Mouse (Mus musculus): ENCODE results near the gene Hs3st5.

Hs3st5 gene

GRCm38 (mm10) chr10:36800925-36801482 lies 294.4 kb downstream of the Hs3st5 start:
- DNase-seq (ENCODE audit: inconsistent ontology term) = no peak

GRCm38 (mm10) chr10:36803705-36804104 lies 297.1 kb downstream of the Hs3st5 start:
- no peak for DNase-seq (ENCODE audit: inconsistent ontology term)

GRCm38 (mm10) chr10:36805265-36805664 lies 298.7 kb downstream of the Hs3st5 start:
- no peak for DNase-seq (ENCODE audit: inconsistent ontology term)

GRCm38 (mm10) chr10:36805788-36806187 lies 299.2 kb downstream of the Hs3st5 start:
- DNase-seq (ENCODE audit: inconsistent ontology term) = no peak

- DNase-seq (ENCODE audit: inconsistent ontology term) = no peak
Measured at GRCm38 (mm10) chr10:36807007-36807406, 300.4 kb downstream of the Hs3st5 start.

- DNase-seq (ENCODE audit: inconsistent ontology term) = no peak
Measured at GRCm38 (mm10) chr10:36818867-36819266, 312.3 kb downstream of the Hs3st5 start.

- DNase-seq (ENCODE audit: inconsistent ontology term) = peak; percentile 25
Measured at GRCm38 (mm10) chr10:36829079-36829478, 322.5 kb downstream of the Hs3st5 start.

- no peak for DNase-seq (ENCODE audit: inconsistent ontology term)
Measured at GRCm38 (mm10) chr10:36832204-36832603, 325.6 kb downstream of the Hs3st5 start.

- peak; percentile 3 for DNase-seq (ENCODE audit: inconsistent ontology term)
Measured at GRCm38 (mm10) chr10:36834224-36834623, 327.6 kb downstream of the Hs3st5 start.

- DNase-seq (ENCODE audit: inconsistent ontology term) = no peak
Measured at GRCm38 (mm10) chr10:36835836-36836516, 329.4 kb downstream of the Hs3st5 start.

GRCm38 (mm10) chr10:36850231-36850630 lies 343.6 kb downstream of the Hs3st5 start:
- DNase-seq (ENCODE audit: inconsistent ontology term) = no peak

- DNase-seq (ENCODE audit: inconsistent ontology term) = peak; percentile 52
Measured at GRCm38 (mm10) chr10:36862127-36862895, 355.7 kb downstream of the Hs3st5 start.

Measured in Muller cell, postnatal 12 days (primary cell).